Mouse (Mus musculus) cerebellum, adult 8-10 months (tissue): ENCODE data around the gene Slc2a1.

Experiments used
- DNase-seq: peaks from one replicate; pipeline ENCODE4 v3.0.0; 2022

Gene Slc2a1

GRCm38 (mm10) chr4:119180133-119180707 is 71.7 kb downstream of the Slc2a1 start:
- no peak for DNase-seq

GRCm38 (mm10) chr4:119181456-119181855 is 72.9 kb downstream of the Slc2a1 start:
- DNase-seq = no peak

GRCm38 (mm10) chr4:119183525-119183924 is 75.0 kb downstream of the Slc2a1 start:
- no peak for DNase-seq

- DNase-seq = no peak
These were observed 77.3 kb downstream of the Slc2a1 start for GRCm38 (mm10) chr4:119185771-119186170.
